Comparison of ENCODE assay signal across 7 mouse cellular contexts in the genomic region with DNA sequence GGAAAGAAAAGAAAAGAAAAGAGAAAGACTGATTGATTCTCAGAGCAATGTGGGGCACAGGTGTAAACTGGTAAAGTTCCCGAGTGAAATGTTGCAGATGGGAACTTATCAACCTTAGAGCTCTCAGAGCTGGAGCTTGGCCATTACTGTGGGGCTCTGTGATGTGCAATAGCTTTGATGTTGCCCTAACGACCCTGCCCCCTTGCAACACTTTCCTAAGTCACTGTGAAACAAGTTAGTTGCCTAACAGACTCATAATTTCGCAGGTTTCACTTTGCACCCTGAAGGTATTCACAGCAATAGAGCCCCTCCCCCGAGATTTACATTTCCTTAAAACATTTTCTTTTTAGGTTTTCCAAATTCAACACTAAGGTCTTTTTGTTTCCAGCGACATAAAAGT. TPM values are rescaled to one million over a fixed set of nuclear protein-coding genes. Genes with fewer than 3 reads are reported as not detected.
DNase-seq lines count a peak whose midpoint lies in the region; ATAC-seq and TF ChIP-seq lines count a peak whose summit lies in the region.

Mgst1 (plus strand) TSS at position 387 of the 400 bp plus-strand sequence.

- H3K36me3 ChIP-seq in E14TG2a.4 (ENCODE audit: insufficient read depth, low read length) = no peaks in the 10 kb centered on the region
- H3K36me3 ChIP-seq in forebrain, embryonic 15.5 days = no peaks in the 10 kb centered on the region
- no peaks in the 10 kb centered on the region for H3K36me3 ChIP-seq in hindbrain, embryonic 12.5 days
- no peaks in the 10 kb centered on the region for H3K36me3 ChIP-seq in small intestine, adult 2 months (ENCODE audit: control insufficient read depth, insufficient read depth, low read length)

- in situ Hi-C loops in Patski (cut with MboI; ENCODE audit: low pct_unique_long_range_greater_than_20kb) = no loop called here

- CTCF ChIA-PET in Patski (lab: Charles Lee) = interaction anchor here (1.8 kb wide), 1 partner anchor 15 kb away, joined by 3 read pairs; no protein-coding TSS in a partner anchor

- under 1% methylated on average over 5 of the region's 5 CpGs for WGBS in forebrain, embryonic 15.5 days
- 5% methylated on average over 5 of the region's 5 CpGs for WGBS in hindbrain, embryonic 12.5 days
- WGBS in lung, adult 2 months = under 1% methylated on average over 5 of the region's 5 CpGs
- WGBS in small intestine, adult 2 months = under 1% methylated on average over 5 of the region's 5 CpGs

- peaks cover 7% of the 10 kb centered on the region for H3K4me1 ChIP-seq in E14TG2a.4 (replicated peaks; ENCODE audit: low read depth, low read length)
- H3K4me1 ChIP-seq in forebrain, embryonic 15.5 days = peaks cover 14% of the 10 kb centered on the region
- peaks cover 8% of the 10 kb centered on the region; the same call in 1 of the 2 replicates for H3K4me1 ChIP-seq in hindbrain, embryonic 12.5 days
- H3K4me1 ChIP-seq in lung, adult 2 months (ENCODE audit: control insufficient read depth, insufficient read depth, low read length) = peaks cover 5% of the 10 kb centered on the region; the same call in 1 of the 2 replicates
- peaks cover 11% of the 10 kb centered on the region; the same call in 1 of the 2 replicates for H3K4me1 ChIP-seq in small intestine, adult 2 months (ENCODE audit: control insufficient read depth, insufficient read depth, insufficient read length, low read length)

- H3K27ac ChIP-seq in forebrain, embryonic 15.5 days (replicated peaks) = no peak within 1 kb of the TSS
- H3K27ac ChIP-seq in hindbrain, embryonic 12.5 days = peak within 1 kb of the TSS; percentile 49
- peak within 1 kb of the TSS; percentile 94 for H3K27ac ChIP-seq in small intestine, adult 2 months (ENCODE audit: insufficient read depth, low read depth, low read length)

- ATAC-seq in Patski = peak; percentile 56
- ATAC-seq in forebrain, embryonic 15.5 days (replicated peaks) = peak; percentile 51; the same call in 1 of the 2 replicates
- ATAC-seq in hindbrain, embryonic 12.5 days (ENCODE audit: low FRiP score) = peak; percentile 38; the same call in 1 of the 2 replicates

- TF ChIP-seq CTCF in E14TG2a.4 (conservative IDR thresholded peaks at IDR 0.05; ENCODE audit: low read length) = no peak
- no peak for TF ChIP-seq CTCF in Patski (IDR thresholded peaks at IDR 0.05)
- TF ChIP-seq CTCF in lung, adult 2 months (IDR thresholded peaks at IDR 0.05; ENCODE audit: insufficient read depth, low read length) = no peak
- no peak for TF ChIP-seq CTCF in small intestine, adult 2 months (IDR thresholded peaks at IDR 0.05; ENCODE audit: extremely low read depth, insufficient read length, insufficient replicate concordance, low read depth, low read length)

- TF ChIP-seq POLR2A in lung, adult 2 months (IDR thresholded peaks at IDR 0.05; ENCODE audit: borderline replicate concordance, extremely low read depth, low read depth, low read length) = no peak
- no peak for TF ChIP-seq POLR2A in small intestine, adult 2 months (IDR thresholded peaks at IDR 0.05; ENCODE audit: low read depth, low read length)

- H3K27me3 ChIP-seq in E14TG2a.4 (ENCODE audit: insufficient read depth, low read length) (peaks cover 5% of the 10 kb centered on the region), Patski (peaks cover 18% of the 10 kb centered on the region)
- no peaks in the 10 kb centered on the region for H3K27me3 ChIP-seq in forebrain, embryonic 15.5 days
- no peaks in the 10 kb centered on the region for H3K27me3 ChIP-seq in hindbrain, embryonic 12.5 days
- no peaks in the 10 kb centered on the region for H3K27me3 ChIP-seq in small intestine, adult 2 months (ENCODE audit: control insufficient read depth, insufficient read depth, low read length)

- H3K4me3 ChIP-seq in E14TG2a.4 (replicated peaks; ENCODE audit: low read length) = peak within 1 kb of the TSS; percentile 68
- H3K4me3 ChIP-seq in forebrain, embryonic 15.5 days = peak within 1 kb of the TSS; percentile 36
- H3K4me3 ChIP-seq in hindbrain, embryonic 12.5 days = peak within 1 kb of the TSS; percentile 45
- peak within 1 kb of the TSS; percentile 92 for H3K4me3 ChIP-seq in lung, adult 2 months (replicated peaks; ENCODE audit: extremely low read depth, low read depth, low read length)
- H3K4me3 ChIP-seq in small intestine, adult 2 months (ENCODE audit: low read depth, low read length) = peak within 1 kb of the TSS; percentile 90

- H3K4me2 ChIP-seq in forebrain, embryonic 15.5 days (replicated peaks) = peak within 1 kb of the TSS; percentile 64
- H3K4me2 ChIP-seq in hindbrain, embryonic 12.5 days (replicated peaks) = peak within 1 kb of the TSS; percentile 63

- no peak for DNase-seq in Patski (ENCODE audit: low read depth, low spot score)
- DNase-seq in lung, adult 2 months = no peak
- no peak for DNase-seq in frontal cortex, postnatal 14 days (ENCODE audit: low spot score in 2 of 2)

- POLR2A ChIA-PET in Patski (lab: Charles Lee) = no interaction called here

- peak within 1 kb of the TSS; percentile 23 for H3K9ac ChIP-seq in forebrain, embryonic 15.5 days (replicated peaks)
- peak within 1 kb of the TSS; percentile 50; the same call in 1 of the 2 replicates for H3K9ac ChIP-seq in hindbrain, embryonic 12.5 days

- H3K9me3 ChIP-seq in E14TG2a.4 (ENCODE audit: low read length) = no peaks in the 10 kb centered on the region
- no peaks in the 10 kb centered on the region for H3K9me3 ChIP-seq in forebrain, embryonic 15.5 days
- no peaks in the 10 kb centered on the region for H3K9me3 ChIP-seq in hindbrain, embryonic 12.5 days (replicated peaks)

RNA-seq across cellular contexts. Expression of gene Mgst1, which starts in this region (rescaled TPM):
- 126 TPM for polyA plus RNA-seq in Patski (2021)
- 23.3 and 32.9 TPM in 2 replicates for polyA plus RNA-seq in forebrain, embryonic 15.5 days (2015; fragmentation: Nextera tagmentation; extraction: Ambion mirVana)
- polyA plus RNA-seq in hindbrain, embryonic 12.5 days (2016; fragmentation: Nextera tagmentation; extraction: Ambion mirVana) = 75.7 and 91.8 TPM in 2 replicates
- 503 and 579 TPM in 2 replicates for polyA plus RNA-seq in lung, adult 2 months (2012; rRNA removed)
- polyA plus RNA-seq in small intestine, adult 2 months (2012; rRNA removed) = 138 and 171 TPM in 2 replicates

Comparison
In these comparisons a context has a peak if more than half of its experiments do, and no peak if none do; other contexts are left out.
1. H3K4me3 ChIP-seq: peak in every context shown above with its lines; median percentile 92 in lung, adult 2 months; 90 in small intestine, adult 2 months; 68 in E14TG2a.4; 45 in hindbrain, embryonic 12.5 days; 36 in forebrain, embryonic 15.5 days.